Mouse (Mus musculus): ENCODE data around the gene Ghitm.

Ghitm gene

DNA sequence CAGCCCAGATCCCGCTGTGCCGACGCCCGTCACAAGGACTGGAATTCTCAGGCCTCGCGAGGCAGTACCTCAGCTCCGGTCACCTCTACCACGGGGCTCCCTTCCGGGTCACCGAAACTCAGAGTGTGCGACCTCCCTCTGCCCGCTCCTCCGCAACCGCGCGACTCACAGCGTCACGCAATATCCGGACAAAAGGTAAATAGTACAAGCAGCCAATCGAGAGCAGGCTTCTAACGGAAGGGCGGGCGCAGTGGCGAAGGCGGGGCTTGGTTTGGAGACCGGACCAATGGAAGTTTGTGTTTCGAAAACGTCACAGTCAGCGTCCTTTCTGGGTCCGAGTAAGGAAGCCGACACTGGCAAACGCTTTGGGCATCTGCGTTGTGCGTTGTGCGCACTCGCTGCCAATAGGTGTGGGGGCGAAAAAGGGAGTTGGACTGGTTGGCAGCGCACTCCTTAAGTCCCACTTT, at the start of gene Ghitm:
TSS of gene Ghitm (minus strand) at position 146 of the 467 bp plus-strand sequence.
- TF ChIP-seq GATA4 (IDR thresholded peaks at IDR 0.05; ENCODE audit: insufficient replicate concordance, low read length), result peak; percentile 24; the same call in 1 of the 2 replicates

DNA sequence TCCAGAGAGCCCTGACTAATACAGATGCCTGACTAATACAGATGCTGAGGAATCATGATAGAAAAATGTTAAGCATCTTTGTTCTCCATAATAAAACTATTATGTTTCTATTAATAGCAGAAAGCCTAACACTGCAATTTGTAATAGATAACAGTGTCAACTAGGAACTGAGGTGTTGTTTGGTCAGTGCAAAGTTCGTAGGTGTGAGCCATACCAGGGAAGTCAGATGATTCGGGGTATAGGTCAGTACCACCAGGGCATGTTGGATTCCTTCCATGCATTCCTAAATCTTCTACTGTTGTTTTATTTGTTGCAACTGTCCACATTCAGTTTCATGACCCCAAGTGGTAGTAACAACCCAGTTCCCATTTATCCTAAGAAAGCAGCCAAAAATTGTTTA, 49.8 kb upstream of the Ghitm start:
- no peak for TF ChIP-seq GATA4 (IDR thresholded peaks at IDR 0.05; ENCODE audit: insufficient replicate concordance, low read length)

DNA sequence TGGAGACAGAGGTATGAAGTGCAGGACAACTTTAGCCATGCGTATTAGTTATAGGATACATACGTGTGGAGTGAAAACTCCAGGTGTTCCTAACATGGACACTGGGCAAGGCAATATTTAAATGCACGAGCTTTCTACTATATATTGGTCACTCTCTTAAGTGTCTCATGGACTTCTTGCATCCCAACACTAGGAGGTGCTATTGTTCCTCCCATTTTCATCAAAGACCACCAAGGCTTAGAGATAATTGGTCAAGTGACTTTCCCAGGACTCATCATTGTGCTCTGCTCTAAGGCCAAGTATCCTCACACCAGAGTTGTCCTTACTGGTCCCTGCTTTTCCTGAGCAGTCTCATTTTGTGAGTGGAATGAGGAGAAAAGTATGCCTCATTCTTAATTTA, 39.4 kb upstream of the Ghitm start:
- no peak for TF ChIP-seq GATA4 (IDR thresholded peaks at IDR 0.05; ENCODE audit: insufficient replicate concordance, low read length)

DNA sequence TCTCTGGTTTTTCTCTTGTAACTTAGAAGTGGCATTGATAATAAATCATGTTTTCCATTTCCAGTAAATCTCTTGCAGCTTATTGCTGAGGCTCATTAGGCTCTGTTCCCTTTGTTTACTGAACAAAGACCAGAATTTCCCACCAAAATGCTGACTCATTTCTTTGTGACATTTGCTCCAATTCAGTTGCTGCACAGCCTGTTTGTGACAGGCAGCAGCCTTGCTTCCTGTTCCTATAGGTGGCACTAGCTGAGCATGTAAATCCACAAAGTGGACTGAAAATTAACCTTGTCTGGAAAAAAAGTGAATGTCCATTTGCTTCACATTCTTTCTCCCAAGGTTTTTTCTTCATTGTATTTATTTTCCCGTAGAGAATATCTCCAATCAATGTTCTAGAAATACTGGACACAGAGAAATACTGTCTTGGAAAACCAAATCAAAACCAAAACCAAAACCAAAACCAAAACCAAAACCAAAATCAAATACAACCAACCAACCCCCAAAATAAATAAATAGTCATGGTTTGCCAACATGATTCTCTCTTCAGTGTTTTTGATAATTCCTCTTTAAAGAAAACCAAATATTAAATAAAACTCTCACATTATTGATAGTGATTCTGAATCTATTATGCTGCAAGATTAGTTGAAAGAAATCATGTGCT, 30.3 kb upstream of the Ghitm start:
- TF ChIP-seq GATA4 (IDR thresholded peaks at IDR 0.05; ENCODE audit: insufficient replicate concordance, low read length), result no peak

DNA sequence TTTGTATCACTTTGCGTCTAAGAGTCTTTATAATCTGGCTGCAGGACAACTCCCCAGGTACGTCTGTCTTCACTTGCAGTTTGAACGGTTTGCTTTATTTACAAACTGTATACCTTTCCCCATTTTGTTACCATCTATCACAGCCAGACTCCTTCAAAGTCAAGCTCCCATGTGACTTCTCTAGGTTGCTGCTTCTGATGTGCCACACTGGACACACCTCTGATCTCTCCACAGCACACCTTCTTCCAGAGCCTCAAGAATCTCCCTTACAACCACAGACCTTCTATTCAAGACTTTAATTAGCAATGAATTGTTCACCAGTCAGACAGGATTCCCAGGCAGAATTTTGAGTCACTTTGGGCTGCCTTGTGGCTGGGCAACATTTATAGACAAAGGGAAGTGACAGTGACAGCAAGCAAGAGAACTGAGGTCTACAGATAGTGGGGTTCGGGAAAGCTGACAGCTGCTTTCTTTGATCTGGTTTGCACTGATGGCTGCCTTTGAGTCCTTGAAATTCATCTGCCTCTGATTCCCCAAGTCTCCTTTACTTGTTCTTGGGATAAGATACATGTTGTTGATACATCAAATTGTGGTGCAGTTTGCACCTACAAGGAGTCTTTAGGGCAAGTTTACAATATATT, 29.4 kb upstream of the Ghitm start:
- TF ChIP-seq GATA4 (IDR thresholded peaks at IDR 0.05; ENCODE audit: insufficient replicate concordance, low read length), result no peak

DNA sequence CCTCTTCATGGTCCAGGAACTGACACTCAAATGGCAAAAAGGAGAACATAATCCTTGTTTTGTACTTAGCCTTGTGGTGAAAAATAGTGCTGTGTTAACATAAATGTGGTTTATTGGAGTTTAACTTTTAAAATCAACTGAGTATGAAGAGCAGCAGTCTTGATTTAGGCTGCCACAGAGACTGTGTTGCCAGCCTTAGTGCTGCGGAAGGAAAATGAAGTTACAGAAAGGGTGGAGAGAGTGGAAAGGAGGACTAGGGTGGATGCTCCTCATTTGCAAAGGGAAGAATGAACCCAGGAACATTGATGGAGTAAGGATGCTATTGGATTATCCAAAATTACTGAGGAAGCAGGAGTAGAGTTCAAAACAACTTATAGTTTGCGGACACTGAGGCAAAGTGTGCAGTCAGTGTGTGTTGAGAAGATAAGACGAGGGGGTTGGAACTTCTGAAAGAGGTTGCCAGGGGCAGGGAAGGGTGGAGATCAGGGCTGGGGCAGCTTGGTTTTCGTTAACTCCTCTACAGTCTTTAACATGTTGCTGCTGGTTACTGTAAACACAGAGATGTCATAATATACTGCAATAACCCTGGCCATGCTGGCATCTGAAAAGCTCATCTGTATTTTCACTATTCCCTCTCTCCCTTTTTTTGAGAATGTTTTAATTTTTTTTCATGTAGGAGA, 28.3 kb upstream of the Ghitm start:
- TF ChIP-seq GATA4 (IDR thresholded peaks at IDR 0.05; ENCODE audit: insufficient replicate concordance, low read length), result no peak

DNA sequence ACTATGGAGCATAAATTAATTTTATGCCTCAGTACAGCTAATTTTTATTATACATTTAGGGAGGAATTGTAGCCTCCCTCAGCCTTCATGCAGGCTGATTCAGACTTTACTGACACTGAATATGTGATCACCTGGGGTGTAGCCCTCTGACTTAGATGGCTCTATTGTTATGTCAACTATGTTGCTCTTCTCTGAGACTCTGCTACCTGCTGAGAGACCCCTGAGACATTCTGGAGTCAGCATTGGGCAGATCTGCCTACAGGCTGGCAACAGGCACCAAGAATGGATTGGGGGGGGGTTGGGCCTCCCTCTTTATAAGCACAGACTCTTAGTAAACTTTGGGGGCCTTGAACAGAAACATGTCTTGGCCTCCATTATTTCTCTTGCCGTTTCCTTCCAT, 19.3 kb upstream of the Ghitm start:
- TF ChIP-seq GATA4 (IDR thresholded peaks at IDR 0.05; ENCODE audit: insufficient replicate concordance, low read length), result no peak

DNA sequence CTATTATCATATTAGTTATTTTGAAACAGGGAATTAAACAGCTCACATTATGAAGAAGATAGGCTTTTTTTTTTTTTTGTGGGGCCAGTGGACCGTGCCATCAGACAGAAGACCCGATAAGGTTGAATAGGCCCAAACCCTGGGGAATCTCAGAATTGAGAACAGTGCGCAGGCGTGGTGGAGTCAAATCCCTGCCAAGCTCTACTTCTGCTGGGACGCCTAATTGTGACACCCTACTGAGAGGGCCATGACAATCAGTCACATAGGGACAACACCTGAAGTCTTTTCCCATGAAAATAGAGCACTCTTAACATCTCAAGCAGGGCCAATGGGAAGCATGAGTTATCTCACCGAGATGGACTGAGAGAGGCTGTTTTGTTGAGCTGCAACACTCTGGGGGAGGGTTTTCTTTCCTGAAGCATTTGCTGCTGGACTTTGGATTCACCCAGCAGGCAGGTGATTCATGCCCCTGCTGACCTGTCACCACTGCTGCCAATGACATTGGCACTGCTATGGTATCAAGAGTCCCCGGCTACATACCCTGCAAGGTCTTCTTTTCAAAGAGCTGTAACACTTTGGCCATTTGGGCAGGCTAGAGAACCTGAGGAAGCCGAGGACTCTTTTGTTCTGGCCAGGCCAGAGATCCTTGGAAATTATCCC, 4.1 kb upstream of the Ghitm start:
- TF ChIP-seq GATA4 (IDR thresholded peaks at IDR 0.05; ENCODE audit: insufficient replicate concordance, low read length), result no peak

DNA sequence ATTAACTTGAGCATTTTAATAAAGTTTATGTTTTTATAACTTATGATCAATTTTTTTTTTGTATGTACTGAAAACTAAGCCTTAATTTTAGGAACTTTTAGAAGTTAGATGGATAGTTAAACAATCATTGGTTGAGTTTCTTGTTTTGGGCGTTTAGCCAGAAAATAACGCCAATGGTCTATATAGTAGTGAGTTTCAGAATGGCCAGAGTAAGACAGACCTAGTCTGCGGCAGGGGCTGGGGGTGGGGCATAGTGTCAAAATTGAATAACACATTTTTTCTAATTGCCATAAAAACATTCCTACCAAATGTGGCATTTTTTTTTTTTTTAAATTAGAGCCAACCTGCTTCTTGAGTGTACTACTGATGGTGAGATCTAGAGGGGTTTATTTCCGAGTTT, 1.0 kb upstream of the Ghitm start:
- no peak for TF ChIP-seq GATA4 (IDR thresholded peaks at IDR 0.05; ENCODE audit: insufficient replicate concordance, low read length)

DNA sequence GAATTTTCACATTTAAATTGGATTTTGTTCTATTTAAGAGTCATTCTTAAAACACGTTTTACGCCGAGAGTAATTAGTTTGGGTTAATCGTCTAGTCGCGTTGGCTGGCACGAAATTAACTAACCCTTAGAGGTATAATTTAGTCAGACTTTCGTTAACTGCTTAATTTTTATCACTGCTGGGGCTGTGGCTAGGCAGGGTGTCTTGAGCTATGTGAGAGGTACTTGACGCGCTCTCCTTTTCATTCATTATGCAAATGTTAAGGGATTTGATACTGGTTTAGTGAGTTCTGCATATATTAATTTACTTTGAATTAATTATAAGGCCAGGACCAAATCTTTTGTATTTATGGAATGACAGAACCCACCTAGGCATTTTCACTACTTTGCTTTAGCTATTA, 599 bp upstream of the Ghitm start:
- TF ChIP-seq GATA4 (IDR thresholded peaks at IDR 0.05; ENCODE audit: insufficient replicate concordance, low read length), result no peak

DNA sequence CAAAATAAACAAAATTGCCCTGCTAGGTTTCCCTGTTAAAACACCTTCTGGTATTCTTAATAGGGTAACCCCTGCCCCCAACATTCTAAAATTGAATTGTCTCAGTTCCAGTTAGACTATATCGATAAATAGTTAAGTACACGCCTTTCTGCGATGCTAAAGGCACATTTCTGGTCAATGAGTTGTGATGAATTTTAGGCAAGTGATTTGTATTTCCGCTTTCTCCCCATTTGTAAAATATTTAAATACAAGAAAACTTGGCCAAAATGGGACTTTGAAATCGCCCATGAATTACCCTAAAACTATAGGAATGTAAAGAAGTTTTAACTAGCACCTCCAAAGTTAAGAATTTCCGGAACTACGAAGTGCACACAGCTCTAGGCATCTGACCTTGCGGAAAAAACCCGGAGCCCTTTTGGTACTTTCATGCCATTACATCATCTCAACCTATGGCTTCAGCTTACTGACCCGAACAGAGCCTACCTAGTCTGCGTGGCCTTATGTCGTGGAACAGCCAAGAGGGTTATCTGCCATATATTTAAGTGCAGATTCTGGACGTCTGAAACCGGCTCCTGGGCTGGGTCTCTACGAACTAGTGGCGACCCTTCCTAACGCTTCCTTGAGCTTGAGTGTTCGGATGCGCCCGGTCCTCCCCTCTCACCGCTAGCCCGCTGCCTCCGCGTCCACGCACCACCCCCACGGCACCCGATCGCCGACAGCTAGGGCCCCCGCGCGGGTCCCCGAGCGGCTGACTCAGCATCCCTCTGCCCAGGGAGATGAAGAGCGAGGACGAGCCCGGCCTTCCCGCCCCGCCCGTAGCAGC, 557 bp downstream of the Ghitm start:
- TF ChIP-seq GATA4 (IDR thresholded peaks at IDR 0.05; ENCODE audit: insufficient replicate concordance, low read length), result no peak

DNA sequence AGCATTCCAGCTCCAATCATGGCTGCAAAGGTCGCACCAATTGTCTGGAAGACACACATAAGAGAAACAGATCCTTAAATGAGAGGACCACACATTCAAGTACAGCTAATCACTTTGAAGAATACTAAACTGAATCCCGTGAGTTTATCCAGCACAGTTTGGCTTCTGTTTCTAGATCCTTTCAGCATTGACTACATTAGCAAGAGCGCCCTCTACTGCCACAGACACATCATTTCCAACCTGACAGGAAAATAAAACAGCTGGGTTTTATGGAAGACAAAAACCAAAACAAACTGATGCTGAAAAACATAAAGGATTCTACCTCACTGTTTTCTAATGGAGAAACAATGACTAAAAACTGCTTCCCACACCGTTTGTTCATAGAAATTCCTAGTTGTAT, 7.4 kb downstream of the Ghitm start:
- no peak for TF ChIP-seq GATA4 (IDR thresholded peaks at IDR 0.05; ENCODE audit: insufficient replicate concordance, low read length)

DNA sequence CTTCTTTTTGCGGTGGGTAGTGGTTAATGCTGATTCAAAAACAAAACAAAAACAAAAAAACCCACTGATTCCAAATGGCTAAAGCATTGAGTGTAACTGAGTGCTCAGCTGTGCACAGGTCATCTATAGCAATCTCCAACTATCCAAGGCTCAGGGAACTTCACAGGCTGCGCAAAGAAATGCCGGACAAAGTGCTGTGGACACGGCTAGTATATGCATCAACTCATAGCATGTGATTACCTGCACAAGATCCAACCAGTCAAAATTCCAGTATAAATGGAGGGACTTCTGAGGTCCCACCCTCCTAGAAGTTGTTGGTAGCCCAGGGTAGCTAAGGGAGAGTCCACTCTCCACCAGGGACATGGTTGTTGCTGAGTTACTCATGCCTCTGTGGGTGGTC, 15.8 kb downstream of the Ghitm start:
- no peak for TF ChIP-seq GATA4 (IDR thresholded peaks at IDR 0.05; ENCODE audit: insufficient replicate concordance, low read length)

DNA sequence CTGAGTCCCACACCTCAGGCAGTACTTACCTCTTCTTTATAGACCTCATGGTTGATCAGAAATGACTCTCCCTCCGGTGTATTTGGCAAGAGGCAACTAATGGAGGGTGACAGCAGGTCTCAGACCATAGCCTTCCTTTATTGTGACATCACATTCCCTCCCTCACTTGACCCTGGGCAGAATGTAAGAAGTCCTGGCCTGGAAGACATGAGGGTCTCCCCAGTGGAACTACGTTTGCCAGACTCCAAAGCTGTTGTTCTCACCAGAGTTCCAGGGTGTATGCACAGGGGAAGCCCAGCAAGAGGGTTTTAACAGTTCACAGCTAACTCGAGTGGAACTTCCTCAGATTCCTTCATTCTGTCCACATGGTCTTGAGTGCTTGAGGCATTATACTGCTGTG, 21.1 kb downstream of the Ghitm start, which contains the start of gene 2610528A11Rik:
TSS of gene 2610528A11Rik (minus strand) at position 101 of the 400 bp plus-strand sequence.
- TF ChIP-seq GATA4 (IDR thresholded peaks at IDR 0.05; ENCODE audit: insufficient replicate concordance, low read length), result no peak

DNA sequence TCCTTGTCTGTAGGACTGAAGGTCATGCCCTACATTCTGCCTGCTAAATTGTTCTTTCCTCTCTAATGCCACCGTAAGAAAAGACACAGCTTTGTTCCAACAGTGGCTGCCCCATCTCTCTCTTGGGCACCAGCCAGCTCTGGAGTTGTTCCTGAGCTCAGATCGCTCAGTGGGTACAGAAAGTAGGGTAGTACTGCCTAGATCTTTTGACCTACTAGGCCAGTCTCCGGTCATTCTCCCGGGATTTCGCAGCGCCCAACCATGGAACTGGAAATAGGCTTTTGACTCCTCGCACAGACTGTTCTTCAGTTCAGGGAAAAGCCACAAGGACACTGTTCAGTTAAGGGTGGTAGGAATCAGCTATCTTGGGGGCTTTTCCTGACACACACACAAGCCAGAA, 22.1 kb downstream of the Ghitm start:
- no peak for TF ChIP-seq GATA4 (IDR thresholded peaks at IDR 0.05; ENCODE audit: insufficient replicate concordance, low read length)

Data from liver, adult (tissue).